Mouse (Mus musculus): Measurements from ENCODE around the gene Eml5. TPM values are rescaled to one million over a fixed set of nuclear protein-coding genes. Genes with fewer than 3 reads are reported as not detected.

Eml5 gene
- total RNA-seq, 1 experiment from 2014 or later, result 8.6 TPM

DNA sequence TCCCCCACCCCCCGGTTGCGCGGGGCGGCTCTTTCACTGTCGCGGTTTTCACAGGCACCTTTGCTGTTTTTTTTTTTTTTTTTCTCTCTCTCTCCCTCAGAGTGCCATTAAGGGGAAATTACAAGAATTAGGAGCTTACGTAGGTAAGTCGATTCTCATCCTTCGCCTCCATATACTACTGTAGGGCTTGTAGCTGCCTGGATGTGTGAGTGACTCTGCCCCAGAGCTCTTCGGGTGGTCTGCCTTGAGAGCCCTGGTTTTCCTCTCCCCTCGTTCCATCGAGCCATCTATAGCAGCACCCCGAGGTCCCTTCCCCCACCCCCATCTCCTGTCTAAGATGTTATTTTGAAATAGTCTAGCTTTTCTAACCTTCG is 153.9 kb downstream of the Eml5 start:
- no peak for ATAC-seq (replicated peaks in 1 of 2; ENCODE audit: insufficient read depth in 1 of 2, low FRiP score in 2 of 2, low TSS enrichment in 1 of 2, low read depth in 1 of 2, poor library complexity in 2 of 2, severe bottlenecking in 2 of 2)

DNA sequence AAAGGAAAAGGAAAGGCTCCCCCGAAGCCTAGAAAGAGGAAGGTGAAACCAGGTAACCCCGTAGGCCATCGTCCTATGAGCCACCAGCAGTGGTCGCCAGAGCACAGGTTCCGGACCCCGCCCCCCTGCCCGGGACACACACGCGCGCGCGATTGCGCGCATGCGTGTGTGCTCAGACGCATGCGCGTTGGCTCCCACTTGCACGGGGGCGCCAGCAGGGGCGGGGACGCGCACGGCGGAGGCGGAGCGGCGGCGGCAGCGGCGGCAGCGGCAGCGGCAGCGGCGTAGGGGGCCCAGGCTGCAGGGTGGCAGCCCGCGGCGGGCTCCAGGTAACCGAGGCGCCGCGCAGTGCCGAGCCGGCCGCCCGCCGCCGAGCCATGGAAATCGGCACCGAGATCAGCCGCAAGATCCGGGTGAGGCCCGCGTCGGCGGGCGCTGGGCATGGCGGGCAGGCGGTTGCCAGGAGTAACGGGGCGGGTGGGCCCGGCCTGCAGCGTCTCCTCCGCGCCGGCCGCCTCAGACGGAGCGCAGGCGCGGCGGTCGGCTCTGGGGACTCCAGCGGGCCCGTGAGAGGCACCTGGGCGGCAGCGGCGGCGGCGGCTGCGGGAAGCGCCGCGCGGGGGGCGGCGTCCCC is 154.4 kb downstream of the Eml5 start, which contains the start of gene Zc3h14:
Gene Zc3h14 (plus strand): TSS at position 219 of the 634 bp plus-strand sequence.
- ATAC-seq (replicated peaks in 1 of 2; ENCODE audit: insufficient read depth in 1 of 2, low FRiP score in 2 of 2, low TSS enrichment in 1 of 2, low read depth in 1 of 2, poor library complexity in 2 of 2, severe bottlenecking in 2 of 2), result peak; percentile 87 to 91

DNA sequence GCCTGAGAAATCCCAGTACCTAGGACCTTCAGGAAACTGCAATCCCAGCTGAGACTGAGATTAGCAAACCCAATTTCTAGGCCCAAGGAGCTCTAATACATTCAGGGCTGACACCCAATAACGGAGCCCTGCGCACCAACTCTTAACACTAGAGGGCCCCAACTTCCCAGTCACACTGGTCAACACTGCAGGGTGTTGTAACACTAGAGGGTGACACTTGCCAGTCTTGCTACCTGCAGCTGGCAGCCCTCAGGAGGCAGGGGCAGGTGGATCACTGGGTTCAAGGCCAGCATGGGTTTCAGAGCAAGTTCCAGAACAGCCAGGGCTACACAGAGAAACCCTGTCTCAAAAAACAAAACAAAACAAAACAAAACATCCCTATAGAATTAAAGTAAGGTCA is 155.2 kb downstream of the Eml5 start:
- peak; percentile 85 to 87 for ATAC-seq (replicated peaks in 1 of 2; ENCODE audit: insufficient read depth in 1 of 2, low FRiP score in 2 of 2, low TSS enrichment in 1 of 2, low read depth in 1 of 2, poor library complexity in 2 of 2, severe bottlenecking in 2 of 2)

DNA sequence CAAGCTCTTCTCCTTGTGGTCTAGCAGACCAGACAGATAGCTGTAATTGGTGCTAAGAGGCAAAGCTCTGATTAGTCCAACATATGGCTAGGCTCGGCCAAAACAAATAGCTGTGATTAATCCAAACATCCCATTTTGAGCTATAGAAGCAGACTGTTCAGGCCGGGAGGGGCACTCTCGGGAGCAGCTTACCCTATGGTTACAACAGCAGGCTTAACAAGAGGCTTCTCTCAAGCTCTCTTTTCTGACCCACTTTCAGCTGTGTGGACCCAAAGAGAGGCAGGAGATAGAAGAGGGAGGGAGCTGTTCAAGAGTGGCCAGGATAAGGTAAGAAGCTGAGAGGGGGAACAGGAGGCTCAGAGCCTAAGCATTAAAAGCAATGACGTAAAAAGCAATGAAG is 155.7 kb downstream of the Eml5 start:
- no peak for ATAC-seq (replicated peaks in 1 of 2; ENCODE audit: insufficient read depth in 1 of 2, low FRiP score in 2 of 2, low TSS enrichment in 1 of 2, low read depth in 1 of 2, poor library complexity in 2 of 2, severe bottlenecking in 2 of 2)

DNA sequence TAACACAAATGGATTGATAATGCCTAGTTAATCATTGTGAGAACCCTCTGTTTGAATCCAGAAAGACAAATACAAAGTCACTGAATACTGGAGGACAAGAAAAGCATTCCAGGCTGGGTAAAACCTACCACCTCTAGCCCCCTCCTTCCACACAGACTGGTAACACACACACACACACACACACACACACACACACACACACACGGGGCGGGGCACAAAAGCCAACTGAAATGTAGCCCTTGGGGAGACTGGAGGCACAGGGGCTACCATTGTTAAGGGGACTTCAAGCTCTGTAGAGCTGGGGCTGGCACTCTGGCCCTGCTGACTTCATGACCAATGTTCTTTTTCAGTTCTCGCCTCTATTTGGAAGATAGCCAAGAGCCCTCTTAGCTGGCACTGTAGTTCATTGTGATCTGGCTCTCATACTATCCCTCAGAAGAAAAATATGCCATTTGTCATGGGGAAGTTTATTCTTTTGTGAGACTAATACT is 160.2 kb downstream of the Eml5 start:
- ATAC-seq (replicated peaks in 1 of 2; ENCODE audit: insufficient read depth in 1 of 2, low FRiP score in 2 of 2, low TSS enrichment in 1 of 2, low read depth in 1 of 2, poor library complexity in 2 of 2, severe bottlenecking in 2 of 2), result no peak

DNA sequence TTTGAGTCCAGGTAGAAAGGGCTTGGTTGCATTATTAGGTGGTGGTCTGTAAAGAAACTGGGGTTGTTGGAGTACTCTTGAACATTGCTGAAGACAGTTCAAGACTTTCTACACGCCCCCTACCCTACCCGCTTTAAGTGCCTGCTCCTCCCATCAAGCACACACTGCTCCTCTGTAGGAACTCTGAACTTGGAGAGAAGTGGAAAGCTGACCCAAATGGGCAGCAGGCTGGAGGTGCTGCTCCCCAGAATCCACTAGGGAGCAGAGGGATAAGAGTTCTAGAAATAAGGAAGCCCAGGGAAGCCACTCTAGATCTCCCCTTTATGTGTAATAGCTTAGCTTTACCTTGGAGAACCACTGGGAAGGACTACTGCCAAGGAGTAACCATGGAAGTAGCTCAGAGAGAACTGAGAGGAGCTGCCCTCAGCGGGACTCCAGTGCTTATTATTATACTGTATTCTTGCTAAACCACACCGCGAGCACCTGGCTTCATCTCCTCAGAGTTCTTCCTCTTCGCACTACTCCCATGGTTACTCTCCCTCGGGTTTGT is 163.4 kb downstream of the Eml5 start:
- no peak for ATAC-seq (replicated peaks in 1 of 2; ENCODE audit: insufficient read depth in 1 of 2, low FRiP score in 2 of 2, low TSS enrichment in 1 of 2, low read depth in 1 of 2, poor library complexity in 2 of 2, severe bottlenecking in 2 of 2)

DNA sequence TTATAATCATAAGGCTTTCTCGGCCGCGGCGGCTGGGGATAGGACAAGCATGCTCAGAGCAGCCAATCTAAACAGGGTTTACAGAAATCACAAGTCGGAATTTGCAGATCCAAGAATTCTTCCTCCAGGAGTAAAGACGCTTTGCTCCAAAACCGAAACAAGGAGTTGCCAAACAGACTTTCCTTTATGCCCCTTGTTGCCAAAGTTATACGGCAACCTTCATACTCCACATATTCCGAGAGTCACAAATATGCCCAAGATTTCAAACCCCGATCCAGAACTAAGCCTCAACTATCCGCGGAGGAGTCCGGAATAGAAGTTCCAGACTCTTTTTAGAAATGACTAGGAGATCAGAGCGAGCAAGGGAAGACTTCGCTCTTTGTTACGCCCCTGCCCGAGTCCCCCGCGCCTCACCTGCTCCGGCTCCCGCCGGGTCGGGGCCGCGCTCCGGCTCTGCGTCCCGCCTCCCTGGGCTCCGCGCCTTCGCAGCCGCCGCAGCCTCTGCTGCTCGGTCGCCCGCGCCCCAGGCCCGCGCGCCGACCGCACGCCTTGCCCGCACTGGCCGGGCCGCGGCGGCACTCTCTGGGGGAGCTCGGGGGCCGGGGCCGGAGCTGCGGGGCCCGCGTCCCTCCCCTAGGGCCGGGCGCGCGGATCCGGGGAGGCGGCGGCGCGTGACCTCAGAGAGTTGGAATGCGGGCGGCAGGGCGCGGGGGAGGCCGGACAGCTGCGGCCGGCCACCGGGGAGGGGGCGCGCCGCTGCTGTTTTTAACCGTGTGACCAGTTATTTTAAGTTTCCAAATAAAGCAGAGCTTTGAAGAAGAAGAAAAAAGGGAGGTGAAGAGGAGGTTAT is 164.1 kb downstream of the Eml5 start, which contains the start of gene Ptpn21:
Gene Ptpn21 (minus strand): TSS at position 455 of the 850 bp plus-strand sequence.
- ATAC-seq (replicated peaks in 1 of 2; ENCODE audit: insufficient read depth in 1 of 2, low FRiP score in 2 of 2, low TSS enrichment in 1 of 2, low read depth in 1 of 2, poor library complexity in 2 of 2, severe bottlenecking in 2 of 2), result no peak

Other genes with a start within 250 kb of the Eml5 start
- 6.1 and 7.4 TPM in 2 replicates for gene Ptpn21, start 164.1 kb downstream of the Eml5 start, total RNA-seq (2017)
- 134 and 162 TPM in 2 replicates for gene Zc3h14, start 154.5 kb downstream of the Eml5 start, total RNA-seq (2017)
- gene Ttc8, start 19.1 kb upstream of the Eml5 start, total RNA-seq (2017), result 14.9 and 27.5 TPM in 2 replicates